Mouse (Mus musculus) embryonic facial prominence, embryonic 11.5 days (tissue): ENCODE data around the gene Tbc1d9. TPM values are rescaled to one million over a fixed set of nuclear protein-coding genes. Genes with fewer than 3 reads are reported as not detected.

Experiments
- ATAC-seq: fragments of 200-750 bp; cut with Nextera tagmentation; replicated peaks from 2 replicates; pipeline ENCODE4 v1.8.0; 2017; ENCODE audit warnings: low read depth; ENCODE audit not compliant: insufficient number of reproducible peaks, low FRiP score, low TSS enrichment
- DNase-seq: peaks from one replicate; pipeline ENCODE4 v3.0.0-alpha.2; 2015; ENCODE audit warnings: low spot score
- H3K27ac ChIP-seq: fragments of 300-500 bp; sonication (generic); replicated peaks from 2 replicates; pipeline ENCODE4 v1.5.1; 2014; ENCODE audit warnings: mild to moderate bottlenecking, low read depth, low read length, control low read depth
- H3K27me3 ChIP-seq: fragments of 300-500 bp; sonication (generic); 2 replicates; pipeline ENCODE4 v1.6.1; 2014; ENCODE audit warnings: mild to moderate bottlenecking, low read length, moderate library complexity, mixed read lengths; ENCODE audit not compliant: control insufficient read depth, insufficient read depth
- H3K36me3 ChIP-seq: fragments of 300-500 bp; sonication (generic); replicated peaks from 2 replicates; pipeline ENCODE4 v1.6.1; 2014; ENCODE audit warnings: low read depth, mild to moderate bottlenecking, low read length, moderate library complexity, mixed read lengths; ENCODE audit not compliant: control insufficient read depth, insufficient read depth
- H3K4me1 ChIP-seq: fragments of 300-500 bp; sonication (generic); 2 replicates; pipeline ENCODE4 v1.6.1; 2014; ENCODE audit warnings: low read length, mixed read lengths; ENCODE audit not compliant: control insufficient read depth, insufficient read depth
- H3K4me2 ChIP-seq: fragments of 300-500 bp; sonication (generic); 2 replicates; pipeline ENCODE4 v1.6.1; 2014; ENCODE audit warnings: low read depth, mild to moderate bottlenecking, control low read depth, low read length, moderate library complexity
- H3K4me3 ChIP-seq: fragments of 300-500 bp; sonication (generic); 2 replicates; pipeline ENCODE4 v1.5.1; 2014; ENCODE audit warnings: low read depth, low read length, control low read depth
- H3K9ac ChIP-seq: fragments of 300-500 bp; sonication (generic); replicated peaks from 2 replicates; pipeline ENCODE4 v1.6.1; 2014; ENCODE audit warnings: mild to moderate bottlenecking, control low read depth, low read length
- H3K9me3 ChIP-seq: fragments of 300-500 bp; sonication (generic); replicated peaks from 2 replicates; pipeline ENCODE4 v1.6.1; 2016; ENCODE audit warnings: mild to moderate bottlenecking, low read length, inconsistent platforms, mixed read lengths; ENCODE audit not compliant: control insufficient read depth
- WGBS: fragments of 180-500 bp; shearing (Covaris S2); extraction: QIAGEN DNeasy Blood & Tissue Kit; methylation state at CpG from one replicate; pipeline ENCODE4 v1.1.7; 2014; 5-methylcytosine and 5-hydroxymethylcytosine counted together
- polyA plus RNA-seq: library from polyadenylated mRNA; unstranded; fragments of >200 nt; fragmentation: Nextera tagmentation; extraction: Ambion mirVana; gene quantifications from 2 replicates; pipeline ENCODE4 v1.2.1, GENCODE M21; 2014

The Tbc1d9 gene
- polyA plus RNA-seq, 1 experiment from 2014 or later = 6.4 TPM

DNA sequence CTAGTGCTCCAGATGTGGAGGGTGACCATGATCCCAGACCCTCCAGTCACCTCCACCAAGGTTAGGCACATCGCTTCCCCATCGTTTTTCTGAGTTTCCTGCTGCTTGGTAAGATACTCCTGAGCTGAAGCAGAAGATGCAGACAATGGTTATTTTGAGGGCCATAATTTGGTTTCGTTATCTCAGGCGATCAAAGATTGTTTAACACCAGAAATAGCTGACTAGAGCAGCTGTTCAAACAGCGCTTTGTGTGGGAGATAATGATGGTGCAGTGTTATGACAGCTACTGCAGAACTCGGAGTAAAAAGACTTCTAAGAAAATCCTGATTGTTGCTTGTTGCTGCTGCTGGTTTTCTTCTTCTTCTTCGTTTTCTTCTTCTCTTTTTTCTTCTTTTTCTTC is 40.8 kb downstream of the Tbc1d9 start:
- H3K4me2 ChIP-seq = no peak overlapping the region
- H3K36me3 ChIP-seq = no peaks in the 10 kb centered on the region
- ATAC-seq (no peak), DNase-seq (no peak)
- no peaks in the 10 kb centered on the region for H3K9me3 ChIP-seq
- no peak overlapping the region for H3K4me3 ChIP-seq
- 74% methylated on average over 7 of the region's 7 CpGs for WGBS
- H3K27me3 ChIP-seq = no peaks in the 10 kb centered on the region
- H3K4me1 ChIP-seq = no peaks in the 10 kb centered on the region
- H3K27ac ChIP-seq = no peak overlapping the region
- H3K9ac ChIP-seq = no peak overlapping the region

DNA sequence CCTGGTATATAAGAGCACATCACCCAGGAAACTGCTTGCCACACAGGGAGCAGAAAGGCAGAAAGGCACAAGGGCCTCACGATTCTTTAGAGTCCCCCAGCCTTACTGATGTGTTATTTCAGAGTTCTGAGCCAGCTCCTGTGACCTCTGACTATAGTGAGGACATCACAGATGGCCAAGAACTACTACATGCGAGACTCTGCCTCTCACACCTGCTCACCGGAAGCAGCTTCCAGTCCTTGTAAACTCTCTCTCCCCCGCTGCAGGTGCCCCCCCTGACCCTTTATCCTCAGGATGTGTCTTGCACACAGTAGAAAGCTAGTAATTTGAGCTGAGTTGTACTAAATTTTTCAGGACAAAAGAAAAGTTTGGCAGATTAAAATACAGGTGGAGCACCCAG is 44.4 kb downstream of the Tbc1d9 start:
- H3K9me3 ChIP-seq = no peaks in the 10 kb centered on the region
- H3K36me3 ChIP-seq = no peaks in the 10 kb centered on the region
- 85% methylated on average over 4 of the region's 4 CpGs for WGBS
- DNase-seq = no peak
- H3K27me3 ChIP-seq = no peaks in the 10 kb centered on the region
- no peaks in the 10 kb centered on the region for H3K4me1 ChIP-seq
- H3K9ac ChIP-seq = no peak overlapping the region
- no peak overlapping the region for H3K4me2 ChIP-seq
- no peak overlapping the region for H3K4me3 ChIP-seq
- ATAC-seq = no peak
- H3K27ac ChIP-seq = no peak overlapping the region

- ATAC-seq = no peak
Observed at GRCm38 (mm10) chr8:83210676-83211075, 45.5 kb downstream of the Tbc1d9 start.

GRCm38 (mm10) chr8:83215065-83215464 is 49.9 kb downstream of the Tbc1d9 start:
- no peak for DNase-seq
- Histone ChIP-seq H3K36me3 (no peaks in the 10 kb centered on the region), H3K4me3 (no peak overlapping the region), H3K4me1 (no peaks in the 10 kb centered on the region), H3K9ac (no peak overlapping the region), H3K27ac (no peak overlapping the region), H3K4me2 (no peak overlapping the region), H3K27me3 (no peaks in the 10 kb centered on the region), H3K9me3 (no peaks in the 10 kb centered on the region)
- ATAC-seq = no peak
- 65% methylated on average over 5 of the region's 5 CpGs for WGBS

More at GRCm38 (mm10) chr8:83210676-83211075, 45.5 kb downstream of the Tbc1d9 start:
- Histone ChIP-seq H3K4me2 (no peak overlapping the region), H3K4me1 (no peaks in the 10 kb centered on the region), H3K4me3 (no peak overlapping the region), H3K27ac (no peak overlapping the region), H3K9me3 (no peaks in the 10 kb centered on the region), H3K27me3 (no peaks in the 10 kb centered on the region), H3K36me3 (no peaks in the 10 kb centered on the region), H3K9ac (no peak overlapping the region)
- DNase-seq = no peak
- WGBS = 91% methylated on average over 7 of the region's 7 CpGs

- no peaks in the 10 kb centered on the region for H3K9me3 ChIP-seq
- ATAC-seq (no peak), DNase-seq (no peak)
- WGBS = 84% methylated on average over 6 of the region's 6 CpGs
- H3K4me1 ChIP-seq = no peaks in the 10 kb centered on the region
- no peak overlapping the region for H3K27ac ChIP-seq
- no peak overlapping the region for H3K4me2 ChIP-seq
- H3K36me3 ChIP-seq = no peaks in the 10 kb centered on the region
- H3K27me3 ChIP-seq = no peaks in the 10 kb centered on the region
- H3K4me3 ChIP-seq = no peak overlapping the region
- no peak overlapping the region for H3K9ac ChIP-seq
Observed at GRCm38 (mm10) chr8:83216520-83216919, 51.4 kb downstream of the Tbc1d9 start.

DNA sequence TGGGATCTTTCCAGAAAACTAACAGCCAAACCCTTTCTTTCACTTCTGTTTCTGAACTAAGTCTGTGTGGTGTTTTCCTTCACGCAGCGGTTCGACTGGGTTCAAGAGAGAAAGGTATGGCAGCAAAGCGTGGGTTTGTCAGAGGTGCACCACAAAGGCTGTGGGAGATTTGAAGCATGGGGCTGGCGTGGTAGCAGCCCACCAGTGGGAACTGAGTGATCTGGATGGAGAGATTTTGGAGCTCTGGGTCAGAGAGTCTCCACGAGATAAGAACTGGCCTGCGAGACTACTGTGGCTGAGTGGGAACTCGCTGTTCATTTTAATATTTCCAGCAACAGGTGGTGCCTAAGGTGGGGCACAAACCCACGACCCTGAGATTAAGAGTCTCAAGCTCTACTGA is 52.0 kb downstream of the Tbc1d9 start:
- H3K9ac ChIP-seq = no peak overlapping the region
- ATAC-seq (no peak), DNase-seq (no peak)
- H3K27me3 ChIP-seq = no peaks in the 10 kb centered on the region
- H3K9me3 ChIP-seq = no peaks in the 10 kb centered on the region
- no peak overlapping the region for H3K4me2 ChIP-seq
- no peaks in the 10 kb centered on the region for H3K4me1 ChIP-seq
- H3K4me3 ChIP-seq = no peak overlapping the region
- 87% methylated on average over 9 of the region's 9 CpGs for WGBS
- H3K36me3 ChIP-seq = no peaks in the 10 kb centered on the region
- H3K27ac ChIP-seq = no peak overlapping the region

GRCm38 (mm10) chr8:83217891-83218290 is 52.7 kb downstream of the Tbc1d9 start:
- Histone ChIP-seq H3K27ac (no peak overlapping the region), H3K4me1 (no peaks in the 10 kb centered on the region), H3K36me3 (no peaks in the 10 kb centered on the region), H3K27me3 (no peaks in the 10 kb centered on the region), H3K9ac (no peak overlapping the region), H3K9me3 (no peaks in the 10 kb centered on the region), H3K4me2 (no peak overlapping the region), H3K4me3 (no peak overlapping the region)
- ATAC-seq (no peak), DNase-seq (no peak)
- WGBS = 94% methylated on average over 2 of the region's 2 CpGs

DNA sequence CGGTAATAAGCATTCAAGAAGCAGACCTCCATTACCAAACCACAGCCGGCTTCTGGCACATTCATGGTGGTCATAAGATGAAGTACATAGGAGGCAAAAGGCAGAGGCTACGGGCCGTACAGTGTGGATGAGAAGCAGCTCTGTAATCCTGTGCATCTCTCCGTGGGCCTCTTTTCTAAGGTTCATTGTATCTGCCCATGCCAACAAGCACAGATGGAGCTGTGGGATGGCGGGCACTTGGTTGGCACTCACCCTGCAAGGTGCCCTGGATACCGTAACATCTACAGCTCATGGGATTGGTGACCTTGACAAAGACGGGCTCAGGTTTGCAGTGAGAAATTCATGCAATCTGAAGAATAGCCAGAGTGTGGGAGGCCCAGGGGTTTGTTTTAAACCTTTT is 54.2 kb downstream of the Tbc1d9 start:
- DNase-seq (no peak), ATAC-seq (no peak)
- 92% methylated on average over 8 of the region's 8 CpGs for WGBS
- Histone ChIP-seq H3K4me2 (no peak overlapping the region), H3K9ac (no peak overlapping the region), H3K4me1 (no peaks in the 10 kb centered on the region), H3K27me3 (no peaks in the 10 kb centered on the region), H3K27ac (no peak overlapping the region), H3K9me3 (no peaks in the 10 kb centered on the region), H3K36me3 (no peaks in the 10 kb centered on the region), H3K4me3 (no peak overlapping the region)
